Mouse (Mus musculus) myocyte (in vitro differentiated cells): ENCODE results near the gene Mrgpra3. TPM values are rescaled to one million over a fixed set of nuclear protein-coding genes. Genes with fewer than 3 reads are reported as not detected.

Source experiments
- H3K27me3 ChIP-seq: one replicate; pipeline ENCODE4 v1.6.1; 2011; ENCODE audit not compliant: control insufficient read depth, insufficient read depth, insufficient read length
- H3K36me3 ChIP-seq: one replicate; pipeline ENCODE4 v1.6.1; 2011; ENCODE audit not compliant: control insufficient read depth, insufficient read depth
- H3K4me2 ChIP-seq: one replicate; pipeline ENCODE4 v1.6.1; 2011; ENCODE audit warnings: low read depth, control low read depth
- H3K4me3 ChIP-seq: one replicate; pipeline ENCODE4 v1.5.1; 2011; ENCODE audit warnings: mild to moderate bottlenecking, control low read depth, moderate library complexity
- H3K79me2 ChIP-seq: one replicate; pipeline ENCODE4 v1.6.1; 2011; ENCODE audit not compliant: control insufficient read depth, insufficient read depth
- H3ac ChIP-seq: one replicate; pipeline ENCODE4 v1.6.1; 2011; ENCODE audit not compliant: control insufficient read depth, insufficient read length
- E2F4 ChIP-seq: IDR thresholded peaks from one replicate; pipeline ENCODE4 v1.6.1; 2011; ENCODE audit warnings: mild to moderate bottlenecking, control low read depth, moderate library complexity; ENCODE audit not compliant: insufficient read depth
- MAX ChIP-seq: IDR thresholded peaks from one replicate; pipeline ENCODE4 v1.6.1; 2011; ENCODE audit warnings: low read depth, mild to moderate bottlenecking, control low read depth
- MYOG ChIP-seq, 3 experiments: IDR thresholded peaks; one replicate each; pipeline ENCODE4 v1.6.1; 2011; ENCODE audit warnings: control low read depth in 2 of 3, low read depth in 2 of 3, mild to moderate bottlenecking in 2 of 3; ENCODE audit not compliant: insufficient read length in 2 of 3, control insufficient read depth in 1 of 3, insufficient read depth in 1 of 3
- REST ChIP-seq: IDR thresholded peaks from one replicate; pipeline ENCODE4 v1.6.1; 2011; ENCODE audit warnings: mild to moderate bottlenecking, control low read depth, moderate library complexity; ENCODE audit not compliant: insufficient read depth, insufficient read length
- SRF ChIP-seq: IDR thresholded peaks from one replicate; pipeline ENCODE4 v1.6.1; 2011; ENCODE audit warnings: low read depth; ENCODE audit not compliant: control insufficient read depth, insufficient read length
- TCF3 ChIP-seq: IDR thresholded peaks from one replicate; pipeline ENCODE4 v1.6.1; 2011; ENCODE audit warnings: low read depth, control low read depth; ENCODE audit not compliant: insufficient read length
- USF1 ChIP-seq: IDR thresholded peaks from one replicate; pipeline ENCODE4 v1.6.1; 2011; ENCODE audit warnings: low read depth, mild to moderate bottlenecking, control low read depth, moderate library complexity
- polyA plus RNA-seq: library from polyadenylated mRNA; unstranded; fragments of >200 nt; fragmentation: generic; extraction: Trizol; gene quantifications from one replicate; pipeline ENCODE4 v1.2.1, GENCODE M21; 2012; ENCODE audit warnings: missing spikeins

Mrgpra3 gene
- polyA plus RNA-seq: not detected

DNA sequence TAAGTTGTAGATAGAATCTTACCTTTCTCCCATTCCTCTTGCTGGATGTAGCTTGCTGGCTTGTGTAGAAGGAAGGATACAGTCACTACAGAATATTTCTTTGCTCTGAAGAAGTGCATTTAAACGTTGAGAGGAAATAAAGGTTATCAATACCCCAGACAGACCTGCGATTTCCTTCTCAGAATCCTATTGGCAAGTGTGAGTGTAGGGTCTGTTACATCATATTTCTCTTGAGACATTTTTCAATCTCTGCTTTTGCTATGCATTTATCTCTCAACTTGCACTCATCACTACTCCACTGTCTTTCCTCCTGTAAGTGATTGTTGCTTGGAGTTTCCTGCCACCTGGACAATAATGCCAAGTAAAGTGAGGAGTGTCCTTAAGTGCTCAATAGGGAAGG is at the start of gene Mrgpra3:
Gene Mrgpra3 (minus strand): TSS at position 101 of the 400 bp plus-strand sequence.
- no peak within 1 kb of the TSS for H3K4me3 ChIP-seq
- H3K4me2 ChIP-seq: no peak within 1 kb of the TSS
- TF ChIP-seq USF1 (no peak), SRF (no peak), MYOG (IDR thresholded peaks at IDR 0.05; ENCODE audit: control insufficient read depth in 1 of 3, insufficient read depth in 1 of 3, insufficient read length in 2 of 3, low read depth in 2 of 3) (no peak), MAX (no peak), TCF3 (no peak), REST (no peak), E2F4 (no peak)
- no peaks in the 10 kb centered on the region for H3K36me3 ChIP-seq
- H3K79me2 ChIP-seq: no peaks in the 10 kb centered on the region
- H3ac ChIP-seq: no peak within 1 kb of the TSS
- H3K27me3 ChIP-seq: no peaks in the 10 kb centered on the region

Other genes starting within 250 kb of the Mrgpra3 start
- not detected for gene Mrgpra1, start 247.1 kb downstream of the Mrgpra3 start, polyA plus RNA-seq
- gene Mrgpra2a, start 149.2 kb downstream of the Mrgpra3 start, polyA plus RNA-seq: not detected
- not detected for gene Mrgpra2b, start 72.5 kb downstream of the Mrgpra3 start, polyA plus RNA-seq